Comparison of ENCODE assay signal across 17 mouse cellular contexts in the genomic region with DNA sequence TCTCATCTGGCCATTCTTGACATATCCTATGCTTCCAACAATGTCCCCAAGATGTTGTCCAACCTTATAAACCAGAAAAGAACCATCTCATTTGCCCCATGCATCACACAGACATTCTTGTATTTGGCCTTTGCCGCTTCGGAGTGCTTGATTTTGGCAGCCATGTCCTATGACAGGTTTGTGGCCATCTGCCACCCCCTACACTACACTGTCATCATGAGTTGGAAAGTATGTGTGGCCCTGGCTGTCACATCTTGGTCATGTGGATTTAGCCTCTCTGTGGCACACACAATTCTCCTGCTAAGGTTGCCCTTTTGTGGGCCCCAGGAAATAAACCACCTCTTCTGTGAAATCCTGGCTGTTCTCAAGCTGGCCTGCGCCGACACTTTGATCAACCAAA. TPM values are rescaled to one million over a fixed set of nuclear protein-coding genes. Genes with fewer than 3 reads are reported as not detected.
DNase-seq lines count a peak whose midpoint lies in the region.
"Had no signal": no experiment of that assay in that cellular context is flagged by ENCODE, and none has a peak within 500 bp of the region (broad histone marks: within the 10 kb centered on the region; RNA-seq: fewer than 3 reads in every experiment).

No protein-coding gene starts in this region.

- intact Hi-C loops in left cerebral cortex, postnatal 4 days (cut with DNase I): no loop called here
- intact Hi-C loops in left cerebral cortex, postnatal 25 days (cut with DNase I): no loop called here

- peak; percentile 34 for DNase-seq in left cerebral cortex, postnatal 4 days
- no peak for DNase-seq in left cerebral cortex, postnatal 25 days (ENCODE audit: low spot score in 2 of 2)
- peak; percentile 17 to 21 for DNase-seq in cerebellum, adult 18-20 months
- peak; percentile 17 for DNase-seq in cerebellum, adult 9-11 months
- DNase-seq in cerebellum, postnatal 36 days: peak; percentile 34 to 37
- DNase-seq in lung, adult 18-20 months: no peak
- no peak for DNase-seq in embryo, embryonic 9.5 days (ENCODE audit: extremely low spot score)
- no peak for DNase-seq in kidney, adult 9 months
- DNase-seq: adrenal gland, postnatal 10 days; gastrocnemius, postnatal 36 days; heart, adult 18-20 months; heart, postnatal 14 days; kidney, adult 2 months had no signal

RNA-seq across cellular contexts. Expression of gene Olfr437, which starts 4.2 kb away (rescaled TPM):
- total RNA-seq in left cerebral cortex, postnatal 4 days (2021): not detected
- not detected for total RNA-seq in left cerebral cortex, postnatal 25 days (2021)
- total RNA-seq: adrenal gland, postnatal 10 days; adrenal gland, postnatal 4 days; gastrocnemius, adult 8-10 months; gastrocnemius, postnatal 36 days; heart, adult 18-20 months; heart, postnatal 14 days; hematopoietic stem cell, adult 5-6 weeks had no signal

RNA-seq across cellular contexts. Expression of gene Olfr13, which starts 4.7 kb away (rescaled TPM):
- total RNA-seq in left cerebral cortex, postnatal 4 days (2021): not detected
- not detected for total RNA-seq in left cerebral cortex, postnatal 25 days (2021)
- total RNA-seq: adrenal gland, postnatal 10 days; adrenal gland, postnatal 4 days; gastrocnemius, adult 8-10 months; gastrocnemius, postnatal 36 days; heart, adult 18-20 months; heart, postnatal 14 days; hematopoietic stem cell, adult 5-6 weeks had no signal

RNA-seq across cellular contexts. Expression of gene Olfr237-ps1, which starts 20.9 kb away (rescaled TPM):
- under 1 TPM in 1 of 2 experiments, not detected in 1; 0.14 TPM for total RNA-seq in left cerebral cortex, postnatal 4 days (2021)
- not detected for total RNA-seq in left cerebral cortex, postnatal 25 days (2021)
- total RNA-seq: adrenal gland, postnatal 10 days; adrenal gland, postnatal 4 days; gastrocnemius, adult 8-10 months; gastrocnemius, postnatal 36 days; heart, adult 18-20 months; heart, postnatal 14 days; hematopoietic stem cell, adult 5-6 weeks had no signal

RNA-seq across cellular contexts. Expression of gene Olfr435, which starts 29.7 kb away (rescaled TPM):
- not detected for total RNA-seq in left cerebral cortex, postnatal 4 days (2021)
- not detected for total RNA-seq in left cerebral cortex, postnatal 25 days (2021)
- total RNA-seq: adrenal gland, postnatal 10 days; adrenal gland, postnatal 4 days; gastrocnemius, adult 8-10 months; gastrocnemius, postnatal 36 days; heart, adult 18-20 months; heart, postnatal 14 days; hematopoietic stem cell, adult 5-6 weeks had no signal

RNA-seq across cellular contexts. Expression of gene Olfr434, which starts 45.6 kb away (rescaled TPM):
- not detected for total RNA-seq in left cerebral cortex, postnatal 4 days (2021)
- total RNA-seq in left cerebral cortex, postnatal 25 days (2021): not detected
- total RNA-seq: adrenal gland, postnatal 10 days; adrenal gland, postnatal 4 days; G1E; gastrocnemius, adult 8-10 months; gastrocnemius, postnatal 36 days; heart, adult 18-20 months; heart, postnatal 14 days; hematopoietic stem cell, adult 5-6 weeks had no signal

Comparison
In these comparisons a context has a peak if more than half of its experiments do, and no peak if none do; other contexts are left out.
1. DNase-seq: peak in left cerebral cortex, postnatal 4 days (single experiment), cerebellum, adult 18-20 months (2 of 2), cerebellum, adult 9-11 months (single experiment) and cerebellum, postnatal 36 days (2 of 2); none in left cerebral cortex, postnatal 25 days (0 of 2), lung, adult 18-20 months (0 of 2), embryo, embryonic 9.5 days (single experiment) and kidney, adult 9 months (single experiment).